Mouse (Mus musculus): ENCODE data around the gene Traf3. TPM values are rescaled to one million over a fixed set of nuclear protein-coding genes. Genes with fewer than 3 reads are reported as not detected.

Gene Traf3
- polyA plus RNA-seq, 1 experiment from 2014 or later = 5.6 TPM

DNA sequence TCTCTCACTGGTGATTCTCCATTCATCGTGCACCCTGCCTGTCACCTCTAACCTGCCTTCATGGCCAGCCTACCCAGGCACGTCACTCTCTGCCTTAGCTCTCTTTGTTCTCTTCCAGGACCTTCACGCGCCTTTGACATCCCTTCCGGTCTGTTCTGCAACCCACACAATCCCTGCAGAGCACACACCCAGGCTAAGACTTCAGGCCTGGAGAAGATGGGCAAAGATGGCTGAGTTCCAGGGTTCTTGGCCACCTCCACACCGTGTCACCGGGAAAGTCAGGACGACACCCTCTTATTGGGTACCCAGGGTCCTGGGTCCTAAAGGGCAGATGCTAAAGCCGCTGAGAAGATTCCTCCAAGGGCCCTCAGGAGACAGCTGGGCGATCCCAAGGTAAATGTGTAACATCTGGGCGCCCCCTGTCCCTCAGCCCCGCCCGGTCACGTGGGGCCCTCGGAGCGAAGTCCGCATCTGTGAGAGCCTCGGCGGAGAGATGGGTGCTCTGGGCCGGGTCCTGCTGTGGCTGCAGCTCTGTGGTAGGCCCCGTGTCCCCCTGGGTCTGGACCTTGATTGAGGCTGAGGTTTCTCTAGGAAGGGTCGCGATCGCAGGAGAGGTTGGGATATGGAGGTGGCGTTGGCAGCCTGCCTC is 104.6 kb downstream of the Traf3 start, which contains the start of gene Amn:
TSS of gene Amn (plus strand) at position 467 of the 649 bp plus-strand sequence.
- Histone ChIP-seq H3K9me3 (replicated peaks) (no peaks in the 10 kb centered on the region), H3K36me3 (no peaks in the 10 kb centered on the region), H3K4me2 (peak within 1 kb of the TSS; percentile 36), H3K27ac (no peak within 1 kb of the TSS), H3K4me3 (peak within 1 kb of the TSS; percentile 16; the same call in 1 of the 2 replicates), H3K27me3 (replicated peaks) (peaks cover 68% of the 10 kb centered on the region), H3K9ac (no peak within 1 kb of the TSS), H3K4me1 (peaks cover 71% of the 10 kb centered on the region)
- WGBS (ENCODE audit: insufficient replicate concordance) = 24% methylated on average over 25 of the region's 25 CpGs
- no peak for ATAC-seq

DNA sequence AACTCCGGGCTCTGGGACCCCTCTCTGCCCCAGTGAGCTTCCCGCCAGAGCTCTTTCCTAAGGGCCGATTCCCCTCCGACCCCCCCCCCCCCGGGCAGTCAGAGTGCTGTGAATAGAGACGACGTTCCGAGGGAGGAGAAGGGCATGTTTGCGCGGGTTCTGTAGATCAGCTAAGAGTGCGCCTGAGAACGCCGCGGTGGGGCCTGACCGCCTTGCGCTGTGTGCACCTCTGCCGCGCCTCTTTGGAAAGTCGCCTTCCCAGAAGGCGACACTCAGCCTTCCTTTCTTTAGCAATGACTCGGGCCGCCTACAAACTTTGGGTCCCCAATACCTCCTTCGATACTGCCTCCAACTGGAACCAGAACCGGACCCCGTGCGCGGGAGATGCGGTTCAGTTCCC is 105.2 kb downstream of the Traf3 start:
- peak overlapping the region; percentile 16; the same call in 1 of the 2 replicates for H3K4me3 ChIP-seq
- H3K9me3 ChIP-seq (replicated peaks) = no peaks in the 10 kb centered on the region
- no peak overlapping the region for H3K27ac ChIP-seq
- peaks cover 65% of the 10 kb centered on the region for H3K4me1 ChIP-seq
- peaks cover 74% of the 10 kb centered on the region for H3K27me3 ChIP-seq (replicated peaks)
- 7% methylated on average over 28 of the region's 28 CpGs for WGBS (ENCODE audit: insufficient replicate concordance)
- H3K4me2 ChIP-seq = peak overlapping the region; percentile 36
- H3K36me3 ChIP-seq = no peaks in the 10 kb centered on the region
- no peak for ATAC-seq
- H3K9ac ChIP-seq = no peak overlapping the region

DNA sequence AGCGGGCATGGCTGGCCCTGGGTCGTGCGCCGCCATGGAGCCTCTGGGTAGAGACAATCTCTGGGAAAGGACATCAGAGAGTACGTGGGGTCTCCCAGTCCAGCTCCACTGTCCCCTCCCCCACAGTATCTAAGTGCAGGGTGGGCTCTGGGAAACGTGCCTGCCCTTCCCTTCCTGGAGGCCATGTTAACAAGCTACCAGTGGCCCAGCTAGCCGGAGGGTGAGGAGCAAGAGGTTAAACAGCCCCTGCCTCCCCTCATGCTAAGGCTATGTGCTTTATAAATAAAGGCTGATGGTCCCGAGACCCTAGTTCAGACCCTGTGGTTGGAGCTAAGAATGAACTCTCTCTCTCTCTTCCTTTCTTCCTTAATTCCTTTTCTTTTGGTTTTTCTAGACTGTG is 105.8 kb downstream of the Traf3 start:
- Histone ChIP-seq H3K4me3 (no peak overlapping the region), H3K4me2 (peak overlapping the region; percentile 36; the same call in 1 of the 2 replicates), H3K27ac (no peak overlapping the region), H3K4me1 (peaks cover 59% of the 10 kb centered on the region), H3K36me3 (no peaks in the 10 kb centered on the region), H3K27me3 (replicated peaks) (peaks cover 80% of the 10 kb centered on the region), H3K9me3 (replicated peaks) (no peaks in the 10 kb centered on the region), H3K9ac (no peak overlapping the region)
- no peak for ATAC-seq
- 16% methylated on average over 8 of the region's 8 CpGs for WGBS (ENCODE audit: insufficient replicate concordance)

DNA sequence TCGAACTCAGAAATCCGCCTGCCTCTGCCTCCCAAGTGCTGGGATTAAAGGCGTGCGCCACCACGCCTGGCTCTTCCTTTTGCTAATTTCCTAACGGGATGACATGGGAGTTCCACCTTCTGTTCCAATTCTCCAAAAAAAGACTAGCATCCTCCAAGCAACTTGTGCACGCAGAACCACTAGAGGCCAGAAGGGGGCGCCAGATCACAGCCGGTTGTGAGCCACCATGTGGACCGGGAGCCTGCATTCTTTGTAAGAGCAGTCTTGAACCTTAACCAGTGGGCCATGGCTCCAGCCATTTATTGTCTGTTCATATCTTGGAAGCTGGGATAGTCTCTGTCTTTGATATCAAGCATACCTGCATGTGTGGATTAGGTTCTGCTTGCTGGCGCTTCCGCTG is 106.2 kb downstream of the Traf3 start:
- ATAC-seq = no peak
- peaks cover 55% of the 10 kb centered on the region for H3K4me1 ChIP-seq
- 16% methylated on average over 12 of the region's 12 CpGs for WGBS (ENCODE audit: insufficient replicate concordance)

DNA sequence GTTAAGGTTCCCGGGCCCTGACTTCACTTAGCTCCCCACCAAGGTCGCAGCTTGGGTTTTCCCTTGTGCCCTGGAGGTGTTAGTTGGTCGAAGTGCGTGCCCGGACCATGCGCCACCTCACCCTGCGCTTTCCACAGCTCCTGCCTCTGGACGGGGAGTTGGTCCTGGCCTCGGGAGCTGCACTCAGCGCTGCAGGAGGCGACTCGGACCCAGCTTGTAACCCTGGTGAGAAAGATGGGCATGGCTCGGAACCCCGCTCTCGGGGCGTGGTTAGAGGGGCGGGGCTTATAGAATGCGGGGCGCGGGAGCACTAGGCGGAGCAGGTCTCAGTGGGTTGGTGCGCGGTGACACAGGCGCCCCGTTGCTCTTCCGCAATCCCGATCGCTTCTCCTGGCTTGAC is 107.8 kb downstream of the Traf3 start:
- H3K27me3 ChIP-seq (replicated peaks) = peaks cover 92% of the 10 kb centered on the region
- H3K27ac ChIP-seq = no peak overlapping the region
- H3K9me3 ChIP-seq (replicated peaks) = 0 out of 2 replicates have a peak, but pooled peaks cover 3% of the 10 kb centered on the region
- H3K4me3 ChIP-seq = peak overlapping the region; percentile 41
- H3K36me3 ChIP-seq = no peaks in the 10 kb centered on the region
- peak overlapping the region; percentile 63 for H3K4me2 ChIP-seq
- WGBS (ENCODE audit: insufficient replicate concordance) = 5% methylated on average over 28 of the region's 28 CpGs
- H3K9ac ChIP-seq = no peak overlapping the region
- peaks cover 40% of the 10 kb centered on the region for H3K4me1 ChIP-seq
- ATAC-seq = no peak

More for the DNA sequence above, 106.2 kb downstream of the Traf3 start:
- no peak overlapping the region for H3K9ac ChIP-seq
- no peaks in the 10 kb centered on the region for H3K36me3 ChIP-seq
- H3K9me3 ChIP-seq (replicated peaks) = no peaks in the 10 kb centered on the region
- peaks cover 84% of the 10 kb centered on the region for H3K27me3 ChIP-seq (replicated peaks)
- no peak overlapping the region for H3K27ac ChIP-seq
- no peak overlapping the region for H3K4me3 ChIP-seq
- H3K4me2 ChIP-seq = no peak overlapping the region

GRCm38 (mm10) chr12:111274447-111275149 is 108.4 kb downstream of the Traf3 start:
- Histone ChIP-seq H3K4me3 (peak overlapping the region; percentile 41), H3K4me2 (peak overlapping the region; percentile 63), H3K4me1 (peaks cover 38% of the 10 kb centered on the region), H3K9me3 (replicated peaks) (0 out of 2 replicates have a peak, but pooled peaks cover 6% of the 10 kb centered on the region), H3K27me3 (replicated peaks) (peaks cover 89% of the 10 kb centered on the region), H3K27ac (no peak overlapping the region), H3K36me3 (no peaks in the 10 kb centered on the region), H3K9ac (no peak overlapping the region)
- no peak for ATAC-seq
- 3% methylated on average over 80 of the region's 80 CpGs for WGBS (ENCODE audit: insufficient replicate concordance)

DNA sequence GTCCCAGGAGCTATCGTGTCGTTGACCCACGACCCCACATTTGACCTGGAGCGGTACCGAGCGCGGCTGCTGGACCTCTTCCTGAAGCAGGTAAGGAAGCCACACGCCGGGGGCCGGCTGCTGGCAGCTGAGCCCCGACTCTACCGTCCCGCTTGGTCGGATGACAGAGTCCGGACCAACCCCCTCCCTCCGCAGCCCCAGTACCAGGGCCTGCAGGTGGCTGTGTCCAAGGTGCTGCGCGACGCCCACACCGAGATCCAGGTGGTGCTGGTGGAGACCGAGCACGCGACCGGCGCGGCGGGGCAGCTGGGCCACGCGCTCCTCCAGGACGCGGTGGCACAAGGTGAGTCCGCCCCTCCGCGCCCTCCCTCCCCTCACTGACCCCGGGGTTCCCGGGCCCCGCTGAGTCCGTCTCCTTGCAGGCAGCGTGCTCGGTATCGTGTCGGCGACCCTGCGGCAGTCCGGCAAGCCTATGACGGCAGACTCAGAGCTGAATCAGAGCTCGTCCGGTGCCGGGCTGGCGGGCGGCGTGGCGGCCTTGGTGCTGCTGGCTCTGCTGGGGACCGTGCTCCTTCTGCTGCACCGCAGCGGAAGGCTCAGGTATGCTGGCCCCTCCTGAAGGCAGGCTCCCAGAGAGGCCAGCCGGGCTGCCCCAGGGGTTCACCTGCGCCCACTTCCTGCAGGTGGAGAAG is 109.1 kb downstream of the Traf3 start:
- no peak for ATAC-seq

GRCm38 (mm10) chr12:111276371-111276770 is 110.2 kb downstream of the Traf3 start:
- no peak overlapping the region for H3K4me3 ChIP-seq
- no peak for ATAC-seq
- H3K9me3 ChIP-seq (replicated peaks) = 0 out of 2 replicates have a peak, but pooled peaks cover 6% of the 10 kb centered on the region
- WGBS (ENCODE audit: insufficient replicate concordance) = 46% methylated on average over 6 of the region's 6 CpGs
- H3K27ac ChIP-seq = no peak overlapping the region
- H3K27me3 ChIP-seq (replicated peaks) = peaks cover 71% of the 10 kb centered on the region
- peaks cover 23% of the 10 kb centered on the region for H3K4me1 ChIP-seq
- H3K4me2 ChIP-seq = no peak overlapping the region
- H3K9ac ChIP-seq = no peak overlapping the region
- H3K36me3 ChIP-seq = no peaks in the 10 kb centered on the region

More for the DNA sequence above, 109.1 kb downstream of the Traf3 start:
- H3K9me3 ChIP-seq (replicated peaks) = 0 out of 2 replicates have a peak, but pooled peaks cover 6% of the 10 kb centered on the region
- peak overlapping the region; percentile 41 for H3K4me3 ChIP-seq
- no peak overlapping the region for H3K27ac ChIP-seq
- WGBS (ENCODE audit: insufficient replicate concordance) = under 1% methylated on average over 58 of the region's 58 CpGs
- no peak overlapping the region for H3K9ac ChIP-seq
- H3K4me2 ChIP-seq = peak overlapping the region; percentile 63
- H3K4me1 ChIP-seq = peaks cover 32% of the 10 kb centered on the region
- H3K27me3 ChIP-seq (replicated peaks) = peaks cover 82% of the 10 kb centered on the region
- H3K36me3 ChIP-seq = no peaks in the 10 kb centered on the region

GRCm38 (mm10) chr12:111283573-111283972 is 117.4 kb downstream of the Traf3 start:
- WGBS (ENCODE audit: insufficient replicate concordance) = 51% methylated on average over 4 of the region's 4 CpGs

DNA sequence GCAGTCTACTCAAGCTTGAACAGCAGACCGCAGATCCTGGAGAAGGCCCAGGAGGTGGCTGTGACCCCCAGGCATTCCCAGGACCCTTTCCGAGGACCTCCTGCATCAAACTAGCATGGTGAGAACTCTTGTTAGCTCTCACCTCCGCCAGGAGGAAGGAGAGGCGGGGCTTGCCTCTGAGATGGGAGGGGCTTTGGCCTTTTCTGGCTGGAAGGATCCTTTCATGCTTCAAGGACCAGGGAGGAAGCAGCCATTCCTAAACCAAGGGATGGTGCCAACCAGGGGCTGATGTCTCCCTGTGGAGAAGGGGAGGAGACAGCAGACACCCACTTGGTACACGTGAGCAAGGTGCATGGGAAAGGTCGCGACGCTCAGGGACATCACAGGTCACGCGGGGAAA is 118.4 kb downstream of the Traf3 start:
- no peaks in the 10 kb centered on the region for H3K36me3 ChIP-seq
- no peak overlapping the region for H3K4me3 ChIP-seq
- no peak overlapping the region for H3K9ac ChIP-seq
- no peaks in the 10 kb centered on the region for H3K9me3 ChIP-seq (replicated peaks)
- H3K27me3 ChIP-seq (replicated peaks) = peaks cover 29% of the 10 kb centered on the region; the same call in 1 of the 2 replicates
- H3K4me2 ChIP-seq = peak overlapping the region; percentile 31
- H3K4me1 ChIP-seq = no peaks in the 10 kb centered on the region
- no peak for ATAC-seq
- WGBS (ENCODE audit: insufficient replicate concordance) = 31% methylated on average over 10 of the region's 10 CpGs
- no peak overlapping the region for H3K27ac ChIP-seq

More at GRCm38 (mm10) chr12:111283573-111283972, 117.4 kb downstream of the Traf3 start:
- H3K9ac ChIP-seq = no peak overlapping the region
- H3K4me3 ChIP-seq = no peak overlapping the region
- ATAC-seq = no peak
- H3K4me2 ChIP-seq = no peak overlapping the region
- H3K27me3 ChIP-seq (replicated peaks) = peaks cover 36% of the 10 kb centered on the region; the same call in 1 of the 2 replicates
- H3K9me3 ChIP-seq (replicated peaks) = 0 out of 2 replicates have a peak, but pooled peaks cover 6% of the 10 kb centered on the region
- H3K4me1 ChIP-seq = no peaks in the 10 kb centered on the region
- H3K36me3 ChIP-seq = no peaks in the 10 kb centered on the region
- H3K27ac ChIP-seq = no peak overlapping the region

GRCm38 (mm10) chr12:111293025-111293424 is 126.9 kb downstream of the Traf3 start:
- Histone ChIP-seq H3K9ac (no peak overlapping the region), H3K27me3 (replicated peaks) (0 out of 2 replicates have a peak, but pooled peaks cover 5% of the 10 kb centered on the region), H3K4me3 (no peak overlapping the region), H3K4me2 (no peak overlapping the region), H3K9me3 (replicated peaks) (no peaks in the 10 kb centered on the region), H3K36me3 (peaks cover 64% of the 10 kb centered on the region), H3K27ac (no peak overlapping the region), H3K4me1 (no peaks in the 10 kb centered on the region)
- ATAC-seq = no peak
- 75% methylated on average over 12 of the region's 12 CpGs for WGBS (ENCODE audit: insufficient replicate concordance)
